Mouse (Mus musculus) adrenal gland, adult 18-20 months (tissue): Measurements from ENCODE around the gene Ubr4. TPM values are rescaled to one million over a fixed set of nuclear protein-coding genes. Genes with fewer than 3 reads are reported as not detected.
"Not testable (repeated sequence)": the region's sequence is repeated elsewhere in the genome, so short reads cannot be mapped to it uniquely, and the experiment has no call there.

Source experiments
- DNase-seq, 2 experiments: peaks; one replicate each; pipeline ENCODE4 v3.0.0; 2021 to 2022; ENCODE audit warnings: low spot score in 2 of 2
- total RNA-seq, 2 experiments: library from RNA; stranded (reverse); gene quantifications; 1 replicate in 1 of 2; 2 replicates in 1 of 2; pipeline ENCODE4 v1.2.3; 2021

The Ubr4 gene
- total RNA-seq, 2 experiments from 2014 or later = 137 to 144 TPM

- DNase-seq = no peak
Measured at GRCm38 (mm10) chr4:139483461-139484105, 131.2 kb downstream of the Ubr4 start.

GRCm38 (mm10) chr4:139484496-139484895, 132.1 kb downstream of the Ubr4 start:
- no peak for DNase-seq

GRCm38 (mm10) chr4:139487085-139487484, 134.7 kb downstream of the Ubr4 start:
- no peak for DNase-seq

- DNase-seq = no peak
Measured at GRCm38 (mm10) chr4:139488325-139488724, 135.9 kb downstream of the Ubr4 start.

- no peak for DNase-seq
Measured at GRCm38 (mm10) chr4:139489946-139490345, 137.5 kb downstream of the Ubr4 start.

- no peak for DNase-seq
Measured at GRCm38 (mm10) chr4:139490413-139491055, 138.1 kb downstream of the Ubr4 start.

GRCm38 (mm10) chr4:139491541-139492170, 139.2 kb downstream of the Ubr4 start:
- no peak for DNase-seq

- no peak for DNase-seq
Measured at GRCm38 (mm10) chr4:139492258-139492833, 139.9 kb downstream of the Ubr4 start.

- no peak for DNase-seq
Measured at GRCm38 (mm10) chr4:139493227-139494025, 141.0 kb downstream of the Ubr4 start.

- DNase-seq = no peak
Measured at GRCm38 (mm10) chr4:139500814-139501213, 148.4 kb downstream of the Ubr4 start.

- DNase-seq = no peak
Measured at GRCm38 (mm10) chr4:139501702-139502101, 149.3 kb downstream of the Ubr4 start.

- DNase-seq = no peak
Measured at GRCm38 (mm10) chr4:139503919-139504318, 151.5 kb downstream of the Ubr4 start.

GRCm38 (mm10) chr4:139505716-139506115, 153.3 kb downstream of the Ubr4 start:
- no peak for DNase-seq

- DNase-seq = no peak
Measured at GRCm38 (mm10) chr4:139506727-139507126, 154.3 kb downstream of the Ubr4 start.

- DNase-seq = no peak
Measured at GRCm38 (mm10) chr4:139509069-139509468, 156.7 kb downstream of the Ubr4 start.

- DNase-seq = no peak
Measured at GRCm38 (mm10) chr4:139511557-139511956, 159.1 kb downstream of the Ubr4 start.

GRCm38 (mm10) chr4:139512985-139513384, 160.6 kb downstream of the Ubr4 start:
- no peak for DNase-seq

- DNase-seq = no peak
Measured at GRCm38 (mm10) chr4:139519221-139519620, 166.8 kb downstream of the Ubr4 start.

GRCm38 (mm10) chr4:139521926-139522325, 169.5 kb downstream of the Ubr4 start:
- DNase-seq = no peak

- DNase-seq = no peak
Measured at GRCm38 (mm10) chr4:139526475-139526874, 174.1 kb downstream of the Ubr4 start.

GRCm38 (mm10) chr4:139530248-139530647, 177.8 kb downstream of the Ubr4 start, which contains the start of gene Iffo2:
Gene Iffo2 (plus strand): TSS chr4:139530548.
- DNase-seq = not testable (repeated sequence)
